Mouse (Mus musculus) limb, embryonic 15.5 days (tissue): ENCODE results near the gene Dnah12. TPM values are rescaled to one million over a fixed set of nuclear protein-coding genes. Genes with fewer than 3 reads are reported as not detected.

Source experiments
- ATAC-seq: fragments of 200-750 bp; cut with Nextera tagmentation; 2 replicates; pipeline ENCODE4 v1.8.0; 2017; ENCODE audit warnings: low read depth, moderate TSS enrichment; ENCODE audit not compliant: insufficient number of reproducible peaks, low FRiP score, low TSS enrichment
- H3K27ac ChIP-seq: fragments of 300-500 bp; sonication (generic); 2 replicates; pipeline ENCODE4 v1.5.1; 2015; ENCODE audit warnings: moderate library complexity, mild to moderate bottlenecking, inconsistent platforms
- H3K27me3 ChIP-seq: fragments of 300-500 bp; sonication (generic); 2 replicates; pipeline ENCODE4 v1.6.1; 2015; ENCODE audit warnings: inconsistent platforms
- H3K36me3 ChIP-seq: fragments of 300-500 bp; sonication (generic); 2 replicates; pipeline ENCODE4 v1.6.1; 2015; ENCODE audit warnings: inconsistent platforms
- H3K4me1 ChIP-seq: fragments of 300-500 bp; sonication (generic); 2 replicates; pipeline ENCODE4 v1.6.1; 2015; ENCODE audit warnings: inconsistent platforms
- H3K4me2 ChIP-seq: fragments of 300-500 bp; sonication (generic); 2 replicates; pipeline ENCODE4 v1.6.1; 2015; ENCODE audit warnings: mild to moderate bottlenecking, inconsistent platforms
- H3K4me3 ChIP-seq: fragments of 300-500 bp; sonication (generic); 2 replicates; pipeline ENCODE4 v1.5.1; 2015; ENCODE audit warnings: mild to moderate bottlenecking, inconsistent platforms
- H3K9ac ChIP-seq: fragments of 300-500 bp; sonication (generic); 2 replicates; pipeline ENCODE4 v1.6.1; 2015; ENCODE audit warnings: inconsistent platforms
- H3K9me3 ChIP-seq: fragments of 300-500 bp; sonication (generic); 2 replicates; pipeline ENCODE4 v1.6.1; 2016; ENCODE audit warnings: inconsistent platforms
- WGBS: fragments of 180-500 bp; shearing (Covaris S2); methylation state at CpG from one replicate; pipeline ENCODE4 v1.1.7; 2015; 5-methylcytosine and 5-hydroxymethylcytosine counted together
- polyA plus RNA-seq: library from polyadenylated mRNA; unstranded; fragments of >200 nt; fragmentation: Nextera tagmentation; extraction: Ambion mirVana; gene quantifications from 2 replicates; pipeline ENCODE4 v1.2.1, GENCODE M21; 2015

Gene Dnah12
- polyA plus RNA-seq, 1 experiment from 2014 or later, result 0.04 TPM

DNA sequence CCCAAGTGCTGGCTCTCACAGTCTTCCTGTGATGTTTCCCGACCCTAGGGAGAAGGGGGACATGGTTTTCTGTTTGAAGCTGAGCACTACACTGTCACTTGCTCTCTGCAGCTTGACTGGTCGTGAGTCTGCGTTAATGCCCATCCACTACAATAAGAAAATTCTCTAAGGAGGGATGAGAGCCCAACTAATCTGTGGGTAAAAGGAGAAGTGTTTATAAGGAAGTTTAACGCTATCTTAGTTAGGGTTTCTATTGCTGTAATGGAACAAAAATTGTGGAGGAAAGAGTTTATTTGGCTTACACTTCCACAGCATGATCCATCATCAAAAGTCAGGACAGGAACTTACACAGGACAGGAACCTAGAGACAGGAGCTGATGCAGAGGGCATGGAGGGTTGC is 123.7 kb downstream of the Dnah12 start:
- WGBS, result 76% methylated on average over 4 of the region's 4 CpGs
- Histone ChIP-seq H3K9ac (no peak overlapping the region), H3K27ac (no peak overlapping the region), H3K4me2 (no peak overlapping the region), H3K36me3 (no peaks in the 10 kb centered on the region), H3K27me3 (no peaks in the 10 kb centered on the region), H3K4me3 (no peak overlapping the region), H3K4me1 (no peaks in the 10 kb centered on the region), H3K9me3 (no peaks in the 10 kb centered on the region)
- no peak for ATAC-seq

DNA sequence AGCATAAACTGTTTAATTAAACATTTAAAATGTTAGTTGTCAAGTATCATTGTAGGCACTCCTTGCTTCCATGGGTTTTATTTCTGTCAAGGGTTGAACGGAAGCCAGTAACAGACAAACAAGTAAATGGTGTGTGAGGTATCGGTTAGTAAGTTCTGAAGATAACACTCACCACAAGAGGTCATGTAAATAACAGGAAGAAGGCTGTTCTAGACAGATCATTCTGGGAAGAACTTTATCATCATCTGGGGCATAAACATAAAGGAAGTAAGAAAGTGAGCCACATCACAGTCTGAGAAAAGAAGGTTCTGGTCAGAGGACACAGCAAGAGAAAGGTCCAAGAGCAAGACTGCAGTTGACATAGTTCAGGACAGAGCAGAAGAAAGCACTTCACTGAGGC is 132.9 kb downstream of the Dnah12 start:
- no peak overlapping the region for H3K4me2 ChIP-seq
- H3K4me3 ChIP-seq, result no peak overlapping the region
- no peak overlapping the region for H3K9ac ChIP-seq
- H3K4me1 ChIP-seq, result no peaks in the 10 kb centered on the region
- H3K27me3 ChIP-seq, result no peaks in the 10 kb centered on the region
- H3K27ac ChIP-seq, result no peak overlapping the region
- H3K36me3 ChIP-seq, result no peaks in the 10 kb centered on the region
- ATAC-seq, result no peak
- no peaks in the 10 kb centered on the region for H3K9me3 ChIP-seq
- 85% methylated on average over 2 of the region's 2 CpGs for WGBS

DNA sequence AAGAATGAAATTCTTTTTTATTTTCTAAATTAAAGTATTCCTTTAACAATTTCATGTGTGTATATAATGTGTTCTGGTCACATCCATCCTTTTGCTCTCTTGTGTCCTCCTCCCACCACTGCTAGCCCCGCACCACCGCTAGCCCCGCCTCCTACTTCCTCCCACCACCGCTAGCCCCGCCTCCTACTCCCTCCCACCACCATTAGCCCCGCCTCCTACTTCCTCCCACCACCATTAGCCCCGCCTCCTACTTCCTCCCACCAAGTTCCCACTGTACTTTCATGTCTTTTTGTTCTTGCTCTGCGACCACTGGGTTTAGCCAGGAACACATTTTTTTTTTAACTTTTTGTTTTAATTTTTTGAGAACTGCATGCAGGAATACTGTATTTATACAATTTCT is 160.0 kb downstream of the Dnah12 start:
- Histone ChIP-seq H3K27me3 (no peaks in the 10 kb centered on the region), H3K4me1 (no peaks in the 10 kb centered on the region), H3K9me3 (no peaks in the 10 kb centered on the region), H3K36me3 (no peaks in the 10 kb centered on the region), H3K4me2 (no peak overlapping the region), H3K4me3 (no peak overlapping the region), H3K27ac (no peak overlapping the region), H3K9ac (no peak overlapping the region)
- 84% methylated on average over 8 of the region's 8 CpGs for WGBS
- ATAC-seq, result no peak

DNA sequence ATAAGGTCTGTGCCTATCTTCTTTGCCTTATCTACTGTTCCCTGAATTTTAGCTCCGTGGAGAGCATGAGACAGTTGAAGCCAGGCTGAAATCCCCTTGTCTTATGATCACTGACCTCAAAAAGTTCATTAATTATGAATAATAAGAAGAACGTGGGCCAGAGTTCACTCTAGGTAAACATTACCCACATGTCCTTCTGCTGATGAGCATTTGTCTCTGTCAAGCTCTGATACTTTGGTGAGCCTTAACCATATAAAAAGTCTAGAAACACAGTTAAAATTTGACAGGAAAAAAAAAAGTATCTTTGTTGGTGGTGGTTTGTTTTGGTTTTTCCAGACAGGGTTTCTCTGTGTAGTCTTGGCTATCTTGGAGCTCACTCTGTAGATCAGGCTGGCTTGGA is 161.0 kb downstream of the Dnah12 start:
- Histone ChIP-seq H3K27me3 (no peaks in the 10 kb centered on the region), H3K36me3 (no peaks in the 10 kb centered on the region), H3K27ac (no peak overlapping the region), H3K4me2 (no peak overlapping the region), H3K4me1 (no peaks in the 10 kb centered on the region), H3K9ac (no peak overlapping the region), H3K4me3 (no peak overlapping the region), H3K9me3 (no peaks in the 10 kb centered on the region)
- 79% methylated on average over 2 of the region's 2 CpGs for WGBS
- ATAC-seq, result no peak

DNA sequence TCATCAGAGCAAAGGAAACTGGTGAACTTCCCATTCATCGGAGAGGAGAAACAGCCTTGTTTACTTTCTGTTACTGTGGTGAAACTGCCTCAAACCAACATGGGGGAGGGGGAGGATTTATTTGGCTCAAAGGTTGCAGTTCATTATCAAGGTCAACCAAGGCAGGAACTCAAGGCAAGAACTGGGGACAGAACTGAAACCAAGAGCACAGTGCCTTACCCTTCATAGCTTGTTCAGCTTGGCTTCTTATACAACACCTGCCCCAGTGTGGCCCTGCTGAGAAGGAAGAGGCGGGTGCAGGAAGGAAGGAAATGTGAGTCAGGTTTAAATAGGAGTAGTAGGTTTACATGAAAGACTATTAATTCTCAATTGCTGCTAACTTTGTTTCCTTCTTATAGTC is 165.3 kb downstream of the Dnah12 start:
- ATAC-seq, result no peak
- Histone ChIP-seq H3K27ac (no peak overlapping the region), H3K4me2 (no peak overlapping the region)

DNA sequence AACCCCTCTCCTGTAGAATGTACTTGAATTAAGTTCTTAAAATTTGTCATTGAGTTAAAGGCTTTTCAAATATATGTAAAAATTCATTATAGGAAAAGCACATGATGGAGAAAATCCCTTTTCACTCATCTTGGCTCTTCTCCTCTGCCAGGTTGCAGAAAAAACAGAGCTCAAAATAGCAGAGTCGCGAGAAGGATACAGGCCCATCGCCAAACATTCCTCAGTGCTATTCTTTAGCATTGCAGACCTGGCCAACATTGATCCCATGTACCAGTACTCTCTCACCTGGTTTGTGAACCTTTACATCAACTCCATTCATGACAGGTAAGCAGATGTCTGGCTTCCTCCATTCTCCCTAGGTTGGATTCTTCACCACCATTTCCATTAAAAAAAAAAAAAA is 165.9 kb downstream of the Dnah12 start:
- Histone ChIP-seq H3K36me3 (no peaks in the 10 kb centered on the region), H3K4me3 (no peak overlapping the region), H3K9me3 (no peaks in the 10 kb centered on the region), H3K27ac (no peak overlapping the region), H3K9ac (no peak overlapping the region), H3K4me2 (no peak overlapping the region), H3K4me1 (no peaks in the 10 kb centered on the region), H3K27me3 (no peaks in the 10 kb centered on the region)
- 75% methylated on average over 3 of the region's 3 CpGs for WGBS
- ATAC-seq, result no peak

More for the DNA sequence above, 165.3 kb downstream of the Dnah12 start:
- WGBS, result 79% methylated on average over 2 of the region's 2 CpGs
- Histone ChIP-seq H3K36me3 (no peaks in the 10 kb centered on the region), H3K9me3 (no peaks in the 10 kb centered on the region), H3K27me3 (no peaks in the 10 kb centered on the region), H3K4me1 (no peaks in the 10 kb centered on the region), H3K4me3 (no peak overlapping the region), H3K9ac (no peak overlapping the region)

DNA sequence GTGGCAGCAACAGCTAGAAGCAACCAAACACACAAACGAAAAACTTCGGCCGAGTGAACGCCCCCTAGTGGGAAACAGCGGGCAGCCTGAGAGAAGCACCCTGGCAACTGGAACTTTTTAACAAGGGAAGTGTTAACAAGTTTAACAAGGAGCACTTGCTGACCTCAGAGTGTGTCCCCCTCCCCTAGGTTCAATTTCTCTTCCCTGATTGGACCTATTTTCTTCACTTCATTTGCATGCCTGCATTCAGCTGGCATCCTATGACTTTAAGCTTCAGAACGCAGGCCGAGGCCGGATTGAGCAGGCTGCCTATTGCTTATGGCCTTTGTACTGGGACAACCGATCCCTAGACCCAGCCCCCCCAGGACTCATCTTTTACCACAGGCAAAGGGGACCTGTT is 174.3 kb downstream of the Dnah12 start:
- Histone ChIP-seq H3K9me3 (no peaks in the 10 kb centered on the region), H3K4me3 (no peak overlapping the region), H3K4me1 (no peaks in the 10 kb centered on the region), H3K4me2 (no peak overlapping the region), H3K27me3 (no peaks in the 10 kb centered on the region), H3K27ac (no peak overlapping the region), H3K36me3 (no peaks in the 10 kb centered on the region), H3K9ac (no peak overlapping the region)
- ATAC-seq, result no peak
- WGBS, result 62% methylated on average over 9 of the region's 9 CpGs

DNA sequence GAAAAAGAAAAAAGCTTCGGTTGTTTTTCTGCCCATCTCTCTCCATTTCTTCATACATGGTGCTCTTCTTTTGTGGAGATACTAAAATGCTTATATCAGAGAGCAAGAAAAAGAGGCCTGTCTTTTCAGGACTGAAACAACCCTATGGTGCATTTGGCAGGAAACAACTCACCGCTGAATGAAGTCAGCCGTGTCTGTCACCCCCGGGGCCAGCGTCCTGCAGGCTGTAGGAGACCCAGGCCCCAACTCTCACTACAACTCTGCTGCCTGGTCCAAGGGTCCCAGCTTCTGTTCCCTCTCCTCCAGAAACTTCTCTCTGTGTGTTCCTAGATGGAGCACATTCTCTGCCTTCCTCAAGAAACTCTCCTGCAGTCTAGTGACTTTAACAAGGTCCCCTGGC is 175.2 kb downstream of the Dnah12 start:
- no peak for ATAC-seq
- H3K36me3 ChIP-seq, result no peaks in the 10 kb centered on the region
- H3K4me3 ChIP-seq, result no peak overlapping the region
- H3K4me1 ChIP-seq, result no peaks in the 10 kb centered on the region
- no peaks in the 10 kb centered on the region for H3K9me3 ChIP-seq
- 82% methylated on average over 5 of the region's 5 CpGs for WGBS
- H3K27me3 ChIP-seq, result no peaks in the 10 kb centered on the region
- H3K27ac ChIP-seq, result no peak overlapping the region
- H3K9ac ChIP-seq, result no peak overlapping the region
- H3K4me2 ChIP-seq, result no peak overlapping the region

DNA sequence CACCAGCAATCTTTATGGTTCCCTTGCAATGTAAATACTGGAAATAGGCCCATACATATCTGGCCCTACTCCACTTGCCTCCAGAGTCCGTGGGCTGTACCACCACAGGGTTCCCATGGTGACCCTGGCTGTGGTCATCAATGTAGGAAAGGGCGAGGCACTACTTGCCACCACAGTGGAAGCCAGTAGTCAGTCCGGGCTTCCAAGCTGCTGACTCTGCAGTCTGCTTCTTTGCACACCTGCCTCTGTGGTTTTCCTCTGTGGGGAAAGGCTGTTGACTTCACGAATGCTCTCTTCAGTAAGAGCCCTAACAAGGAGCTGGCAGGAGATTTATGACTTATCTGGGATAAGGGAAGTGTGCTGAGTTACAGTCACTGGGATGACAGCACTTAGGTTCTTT is 185.7 kb downstream of the Dnah12 start:
- Histone ChIP-seq H3K4me3 (no peak overlapping the region), H3K9ac (no peak overlapping the region), H3K27ac (no peak overlapping the region), H3K4me1 (no peaks in the 10 kb centered on the region), H3K9me3 (no peaks in the 10 kb centered on the region), H3K36me3 (no peaks in the 10 kb centered on the region), H3K4me2 (no peak overlapping the region), H3K27me3 (no peaks in the 10 kb centered on the region)
- 48% methylated on average over 4 of the region's 4 CpGs for WGBS
- no peak for ATAC-seq

DNA sequence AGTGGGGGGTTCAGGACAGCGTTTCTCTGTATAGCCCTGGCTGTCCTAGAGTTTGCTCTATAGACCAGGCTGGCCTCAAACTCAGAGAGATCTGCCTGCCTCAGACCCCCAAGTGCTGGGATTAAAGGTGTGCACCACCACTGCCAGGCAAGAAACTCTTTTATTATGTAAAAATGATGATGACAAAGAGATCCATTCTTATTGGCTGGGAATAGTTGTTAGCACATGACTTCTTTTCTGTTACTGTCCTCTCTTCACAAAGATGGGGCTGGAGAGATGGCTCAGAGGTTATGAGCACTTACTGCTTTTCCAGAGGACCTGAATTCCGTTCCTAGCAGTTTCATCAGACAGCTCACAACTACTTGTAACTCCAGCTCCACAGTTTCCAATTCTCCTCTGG is 186.9 kb downstream of the Dnah12 start:
- no peaks in the 10 kb centered on the region for H3K9me3 ChIP-seq
- H3K9ac ChIP-seq, result no peak overlapping the region
- no peak overlapping the region for H3K4me3 ChIP-seq
- WGBS, result 76% methylated on average over 2 of the region's 2 CpGs
- H3K27ac ChIP-seq, result no peak overlapping the region
- no peaks in the 10 kb centered on the region for H3K36me3 ChIP-seq
- no peaks in the 10 kb centered on the region for H3K4me1 ChIP-seq
- H3K4me2 ChIP-seq, result no peak overlapping the region
- ATAC-seq, result no peak
- H3K27me3 ChIP-seq, result no peaks in the 10 kb centered on the region

DNA sequence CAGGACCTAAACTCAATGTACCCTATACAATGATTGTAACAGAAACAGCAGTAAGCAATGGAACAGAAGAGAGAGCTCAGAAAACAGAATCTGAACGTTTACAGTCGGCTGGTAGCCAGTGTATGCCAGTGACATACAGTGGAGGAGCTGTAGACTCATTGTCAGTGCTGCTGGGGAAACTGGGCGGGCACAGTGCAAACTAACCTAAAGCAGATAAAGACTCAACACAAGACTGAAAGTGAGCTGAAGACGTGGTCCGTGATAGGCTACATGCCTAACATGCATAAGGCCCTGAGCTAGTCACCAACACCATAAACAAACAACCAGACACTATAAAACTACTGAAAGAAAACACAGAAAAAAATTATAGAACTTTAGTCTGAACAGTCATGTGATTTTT is 188.6 kb downstream of the Dnah12 start:
- WGBS, result 75% methylated on average over 5 of the region's 5 CpGs
- no peaks in the 10 kb centered on the region for H3K36me3 ChIP-seq
- no peaks in the 10 kb centered on the region for H3K27me3 ChIP-seq
- no peak overlapping the region for H3K4me2 ChIP-seq
- H3K4me3 ChIP-seq, result no peak overlapping the region
- no peak for ATAC-seq
- no peak overlapping the region for H3K27ac ChIP-seq
- H3K4me1 ChIP-seq, result no peaks in the 10 kb centered on the region
- H3K9me3 ChIP-seq, result no peaks in the 10 kb centered on the region
- no peak overlapping the region for H3K9ac ChIP-seq

DNA sequence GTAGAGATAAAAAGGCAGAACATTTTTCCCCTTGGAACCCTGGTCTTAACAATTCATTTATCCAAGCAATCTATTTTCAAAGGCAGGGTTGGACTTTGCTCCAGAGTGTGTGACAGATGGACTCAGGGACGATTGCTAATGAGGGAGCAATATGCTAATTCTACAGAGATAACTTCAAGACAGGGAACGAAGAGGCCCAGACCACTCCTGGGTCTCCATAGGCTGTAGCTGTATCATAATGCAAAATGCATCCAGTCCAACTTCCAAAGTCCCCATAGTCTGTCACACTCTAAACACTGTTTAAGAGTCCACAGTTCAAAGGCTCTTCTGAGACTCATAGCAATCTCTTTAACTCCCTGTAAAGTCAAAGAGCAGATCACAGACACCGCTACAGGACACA is 194.2 kb downstream of the Dnah12 start:
- H3K36me3 ChIP-seq, result no peaks in the 10 kb centered on the region
- H3K9me3 ChIP-seq, result no peaks in the 10 kb centered on the region
- no peak for ATAC-seq
- H3K27me3 ChIP-seq, result no peaks in the 10 kb centered on the region
- no peaks in the 10 kb centered on the region for H3K4me1 ChIP-seq
- no peak overlapping the region for H3K9ac ChIP-seq
- WGBS, result 68% methylated on average over 3 of the region's 3 CpGs
- H3K4me2 ChIP-seq, result no peak overlapping the region
- H3K4me3 ChIP-seq, result no peak overlapping the region
- H3K27ac ChIP-seq, result no peak overlapping the region

DNA sequence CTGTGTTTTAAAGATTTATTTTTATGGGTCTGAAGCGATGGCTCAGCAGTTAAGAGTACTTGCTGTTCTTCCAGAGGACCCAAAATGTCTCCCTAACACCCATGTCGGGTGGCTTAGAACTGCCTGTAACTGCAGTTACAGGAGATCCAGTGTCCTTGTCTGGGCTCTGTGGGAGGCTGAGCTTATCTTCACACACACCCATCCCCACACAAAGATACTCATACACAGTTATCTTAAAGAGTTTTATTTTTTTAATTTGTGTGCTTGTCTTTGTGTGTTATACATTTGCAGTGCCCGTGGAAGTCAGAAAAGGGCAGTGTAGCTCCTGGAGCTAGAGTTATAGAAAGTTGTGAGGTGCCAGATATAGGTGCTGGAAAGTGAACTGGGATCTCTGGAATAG is 197.7 kb downstream of the Dnah12 start:
- 91% methylated on average over 3 of the region's 3 CpGs for WGBS
- Histone ChIP-seq H3K4me3 (no peak overlapping the region), H3K27me3 (no peaks in the 10 kb centered on the region), H3K9ac (no peak overlapping the region), H3K36me3 (no peaks in the 10 kb centered on the region), H3K4me2 (no peak overlapping the region), H3K4me1 (no peaks in the 10 kb centered on the region), H3K9me3 (no peaks in the 10 kb centered on the region), H3K27ac (no peak overlapping the region)
- ATAC-seq, result no peak
